Mouse (Mus musculus) thymus, adult 18-20 months (tissue): Measurements from ENCODE around the gene Rfpl4.
"Not testable (repeated sequence)": the region's sequence is repeated elsewhere in the genome, so short reads cannot be mapped to it uniquely, and the experiment has no call there.

Experiments
- DNase-seq, 2 experiments: peaks; one replicate each; pipeline ENCODE4 v3.0.0; 2022; ENCODE audit warnings: mixed read lengths in 2 of 2

Gene Rfpl4

GRCm38 (mm10) chr7:5116850-5117249 lies at the start of gene Rfpl4:
TSS of gene Rfpl4 (minus strand) at chr7:5116950.
- DNase-seq = no peak

GRCm38 (mm10) chr7:5149570-5149969 lies 32.8 kb upstream of the Rfpl4 start, which contains the start of gene Vmn1r55:
TSS of gene Vmn1r55 (minus strand) at chr7:5149670.
- DNase-seq = not testable (repeated sequence)

GRCm38 (mm10) chr7:5125549-5126406 lies 9.0 kb upstream of the Rfpl4 start, which contains the start of gene Rasl2-9:
TSS of gene Rasl2-9 (minus strand) at chr7:5125950.
- DNase-seq = peak; percentile 12 to 21

- no peak for DNase-seq
These were observed 8.3 kb upstream of the Rfpl4 start for GRCm38 (mm10) chr7:5125078-5125477.

- no peak for DNase-seq
These were observed 4.0 kb downstream of the Rfpl4 start for GRCm38 (mm10) chr7:5112701-5113100.

GRCm38 (mm10) chr7:5109301-5109700 lies 7.4 kb downstream of the Rfpl4 start:
- DNase-seq = no peak

- no peak for DNase-seq
These were observed 8.5 kb downstream of the Rfpl4 start for GRCm38 (mm10) chr7:5108272-5108671.

- no peak for DNase-seq
These were observed 14.2 kb downstream of the Rfpl4 start for GRCm38 (mm10) chr7:5102564-5102963.

GRCm38 (mm10) chr7:5101066-5101663 lies 15.6 kb downstream of the Rfpl4 start:
- DNase-seq = no peak

GRCm38 (mm10) chr7:5099796-5100195 lies 17.0 kb downstream of the Rfpl4 start:
- no peak for DNase-seq

GRCm38 (mm10) chr7:5098769-5099168 lies 18.0 kb downstream of the Rfpl4 start:
- no peak for DNase-seq

GRCm38 (mm10) chr7:5092831-5093510 lies 23.8 kb downstream of the Rfpl4 start:
- no peak for DNase-seq

- DNase-seq = no peak
These were observed 24.4 kb downstream of the Rfpl4 start for GRCm38 (mm10) chr7:5092381-5092780.

GRCm38 (mm10) chr7:5091008-5091728 lies 25.6 kb downstream of the Rfpl4 start:
- DNase-seq = no peak

GRCm38 (mm10) chr7:5089853-5090252 lies 26.9 kb downstream of the Rfpl4 start:
- no peak for DNase-seq

- DNase-seq = no peak
These were observed 28.9 kb downstream of the Rfpl4 start for GRCm38 (mm10) chr7:5087886-5088285.

GRCm38 (mm10) chr7:5086921-5087440 lies 29.8 kb downstream of the Rfpl4 start:
- DNase-seq = no peak

- no peak for DNase-seq
These were observed 31.2 kb downstream of the Rfpl4 start for GRCm38 (mm10) chr7:5085512-5085911.

- no peak for DNase-seq
These were observed 33.2 kb downstream of the Rfpl4 start for GRCm38 (mm10) chr7:5083325-5084105.

- no peak for DNase-seq
These were observed 34.8 kb downstream of the Rfpl4 start for GRCm38 (mm10) chr7:5081939-5082338.

GRCm38 (mm10) chr7:5081241-5081640 lies 35.5 kb downstream of the Rfpl4 start:
- no peak for DNase-seq

- no peak for DNase-seq
These were observed 35.9 kb downstream of the Rfpl4 start for GRCm38 (mm10) chr7:5080815-5081214.
